Mouse (Mus musculus) cerebellum, postnatal 14 days (tissue): Measurements from ENCODE around the gene Slc11a2.
"Not testable (repeated sequence)": the region's sequence is repeated elsewhere in the genome, so short reads cannot be mapped to it uniquely, and the experiment has no call there.

Experiments
- DNase-seq, 2 experiments: peaks; one replicate each; pipeline ENCODE4 v3.0.0; 2021; ENCODE audit warnings: mixed read lengths in 2 of 2

Gene Slc11a2

GRCm38 (mm10) chr15:100433234-100433633 is 8.4 kb upstream of the Slc11a2 start:
- DNase-seq: no peak

DNA sequence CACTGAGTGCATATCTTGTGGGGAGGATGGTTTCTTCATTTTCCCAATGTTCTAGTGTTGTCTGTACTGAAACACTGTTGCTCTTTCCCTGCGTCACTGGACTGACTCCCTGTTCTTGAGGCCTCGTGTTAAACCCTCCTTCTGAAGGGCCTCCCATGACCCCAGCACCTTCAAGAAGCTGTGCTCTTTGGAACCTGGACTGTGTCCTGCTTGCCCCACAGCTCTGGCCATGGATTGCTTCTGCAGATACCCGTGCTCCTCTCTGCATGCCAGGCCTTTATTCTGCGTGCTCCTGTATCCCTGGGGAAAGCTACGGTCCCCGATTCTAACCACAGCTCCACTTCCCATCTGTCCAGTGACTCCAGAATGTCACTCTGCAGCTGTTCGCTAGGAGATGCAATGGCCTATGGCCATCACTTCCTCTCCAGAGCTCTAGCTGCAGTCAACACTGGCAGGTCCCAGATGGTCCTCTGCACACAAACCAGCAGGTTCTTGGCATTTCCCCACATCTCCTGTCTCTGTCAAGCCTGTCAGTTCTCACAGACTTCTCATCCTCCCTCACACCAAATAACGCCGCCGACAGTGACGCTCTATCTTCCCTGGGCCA is 5.2 kb upstream of the Slc11a2 start:
- DNase-seq: peak; percentile 85 to 89

DNA sequence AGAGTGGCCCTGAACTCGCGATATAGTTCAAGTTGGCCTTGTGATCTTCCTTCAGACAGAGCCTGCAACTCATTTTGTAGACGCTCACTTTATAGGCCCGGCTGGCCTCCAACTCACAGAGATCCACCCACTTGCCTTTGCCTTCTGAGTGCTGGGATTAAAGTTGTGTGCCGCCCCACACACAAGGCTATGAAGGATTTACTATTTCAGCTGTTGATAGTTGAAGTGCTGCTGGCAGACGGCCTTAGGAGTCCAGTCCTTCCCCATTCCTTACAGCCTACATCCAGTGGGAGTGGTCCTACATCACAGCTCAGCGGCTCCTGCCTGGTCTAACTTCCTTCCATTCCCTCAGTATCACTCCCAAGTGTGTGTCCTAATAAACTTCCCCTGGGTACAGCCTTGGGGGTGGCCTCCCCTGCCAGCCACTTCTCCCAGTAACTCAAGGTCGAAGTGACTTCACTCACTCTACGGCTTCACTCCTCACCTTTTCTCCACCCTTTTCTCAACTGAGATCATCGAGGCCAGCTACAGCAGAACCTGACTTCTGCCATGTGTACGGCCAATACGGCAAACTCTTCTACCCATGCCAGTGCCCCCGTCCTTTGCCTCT is 3.5 kb upstream of the Slc11a2 start:
- DNase-seq: no peak

GRCm38 (mm10) chr15:100423916-100424315 is 956 bp downstream of the Slc11a2 start:
- no peak for DNase-seq

DNA sequence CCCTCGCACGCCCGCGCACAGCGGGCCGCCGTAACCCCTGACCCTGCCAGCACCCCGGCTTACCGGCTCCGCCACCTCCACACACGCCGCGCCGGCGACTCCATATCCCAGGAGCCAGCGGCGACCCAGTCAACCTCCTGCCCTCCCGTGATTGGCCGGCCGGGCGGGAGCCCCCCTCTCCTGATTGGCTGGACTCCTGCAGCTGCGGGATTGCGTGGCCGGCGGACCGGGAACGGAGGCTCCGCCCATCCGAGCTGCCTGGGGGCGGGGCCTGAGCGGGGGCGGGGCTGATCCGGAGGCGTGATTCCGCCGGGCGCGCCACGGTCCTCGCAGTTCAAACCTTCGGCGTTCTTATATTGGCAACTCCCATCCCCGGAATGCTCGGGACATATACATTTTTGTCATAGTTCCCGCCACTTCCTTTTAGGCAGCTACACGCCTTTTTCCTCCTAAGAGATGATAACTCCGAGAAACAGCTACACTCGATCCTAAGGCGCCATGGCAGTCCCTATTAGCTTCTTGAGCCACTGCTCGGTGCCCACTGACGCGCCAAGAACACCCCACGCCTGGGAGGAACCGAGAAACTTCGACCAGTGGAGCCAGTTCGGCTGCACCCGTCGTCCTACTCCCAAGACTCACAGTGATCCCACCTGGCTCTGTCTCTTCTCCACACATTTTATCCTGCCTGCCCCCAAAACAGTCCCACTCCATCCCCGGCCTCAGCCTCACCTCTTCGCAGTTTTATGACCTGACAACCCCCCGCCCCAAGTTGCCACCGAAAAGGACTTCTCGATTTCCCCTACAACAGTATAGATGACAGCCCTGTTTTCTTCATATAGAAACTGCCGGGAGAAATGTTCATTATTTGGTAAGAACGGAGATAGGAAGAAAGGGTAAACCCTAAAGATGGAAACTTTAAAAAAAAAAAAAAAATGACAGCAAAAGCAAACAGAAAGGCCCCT is 1.7 kb downstream of the Slc11a2 start:
- DNase-seq: peak; percentile 98

- DNase-seq: peak in 1 of 2 experiments; percentile 43
These were observed 2.4 kb downstream of the Slc11a2 start for GRCm38 (mm10) chr15:100422476-100422875.

- not testable (repeated sequence) for DNase-seq
These were observed 3.1 kb downstream of the Slc11a2 start, which contains the start of gene Gm5475 for GRCm38 (mm10) chr15:100421758-100422197. Gene Gm5475, plus strand, starts transcription at chr15:100422147.

- no peak for DNase-seq
These were observed 3.7 kb downstream of the Slc11a2 start for GRCm38 (mm10) chr15:100421059-100421757.

GRCm38 (mm10) chr15:100419901-100420745 is 4.7 kb downstream of the Slc11a2 start:
- no peak for DNase-seq

DNA sequence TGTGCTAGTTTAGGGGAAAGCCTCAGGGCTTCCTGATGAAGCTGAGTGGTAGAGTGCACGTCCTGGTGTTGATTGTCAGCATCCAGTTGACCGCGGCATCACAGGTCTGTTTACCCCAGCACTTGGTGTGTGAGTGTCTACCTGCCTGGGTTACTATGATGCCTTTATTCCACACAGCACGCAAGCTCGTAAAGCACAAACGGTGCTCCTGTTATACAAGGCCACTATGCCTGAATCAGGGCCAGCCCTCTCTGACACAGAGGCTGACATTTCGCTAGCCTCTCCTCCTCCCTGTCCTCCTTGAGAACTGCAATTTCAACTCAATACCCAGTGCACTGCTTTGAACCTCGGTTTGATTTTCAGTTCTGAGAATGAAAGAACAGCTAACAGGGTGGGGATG is 5.6 kb downstream of the Slc11a2 start:
- no peak for DNase-seq

- DNase-seq: no peak
These were observed 6.9 kb downstream of the Slc11a2 start for GRCm38 (mm10) chr15:100417854-100418450.

GRCm38 (mm10) chr15:100415684-100416083 is 9.2 kb downstream of the Slc11a2 start:
- DNase-seq: peak in 1 of 2 experiments; percentile 26

GRCm38 (mm10) chr15:100414942-100415341 is 9.9 kb downstream of the Slc11a2 start:
- no peak for DNase-seq

GRCm38 (mm10) chr15:100414011-100414410 is 10.9 kb downstream of the Slc11a2 start:
- DNase-seq: no peak

DNA sequence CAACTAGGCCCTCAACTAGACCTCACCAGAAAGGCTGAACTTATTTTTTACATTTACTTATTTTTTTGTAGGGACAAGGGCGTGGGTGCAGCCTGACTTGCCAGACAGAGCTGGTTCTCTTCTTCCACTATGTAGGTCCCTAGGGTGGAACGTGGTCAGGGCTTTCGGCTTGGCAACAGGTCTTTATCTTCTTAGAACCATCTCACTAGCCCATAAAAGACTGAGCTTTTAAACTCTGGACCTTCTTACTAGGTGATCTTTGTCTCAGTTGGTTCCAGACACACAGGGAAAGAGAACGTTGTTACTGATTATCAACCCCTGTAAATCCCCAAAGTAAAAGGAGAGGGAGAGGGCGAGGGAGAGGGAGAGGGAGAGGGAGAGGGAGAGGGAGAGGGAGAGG is 11.6 kb downstream of the Slc11a2 start:
- DNase-seq: no peak

- no peak for DNase-seq
These were observed 13.1 kb downstream of the Slc11a2 start for GRCm38 (mm10) chr15:100411731-100412130.

DNA sequence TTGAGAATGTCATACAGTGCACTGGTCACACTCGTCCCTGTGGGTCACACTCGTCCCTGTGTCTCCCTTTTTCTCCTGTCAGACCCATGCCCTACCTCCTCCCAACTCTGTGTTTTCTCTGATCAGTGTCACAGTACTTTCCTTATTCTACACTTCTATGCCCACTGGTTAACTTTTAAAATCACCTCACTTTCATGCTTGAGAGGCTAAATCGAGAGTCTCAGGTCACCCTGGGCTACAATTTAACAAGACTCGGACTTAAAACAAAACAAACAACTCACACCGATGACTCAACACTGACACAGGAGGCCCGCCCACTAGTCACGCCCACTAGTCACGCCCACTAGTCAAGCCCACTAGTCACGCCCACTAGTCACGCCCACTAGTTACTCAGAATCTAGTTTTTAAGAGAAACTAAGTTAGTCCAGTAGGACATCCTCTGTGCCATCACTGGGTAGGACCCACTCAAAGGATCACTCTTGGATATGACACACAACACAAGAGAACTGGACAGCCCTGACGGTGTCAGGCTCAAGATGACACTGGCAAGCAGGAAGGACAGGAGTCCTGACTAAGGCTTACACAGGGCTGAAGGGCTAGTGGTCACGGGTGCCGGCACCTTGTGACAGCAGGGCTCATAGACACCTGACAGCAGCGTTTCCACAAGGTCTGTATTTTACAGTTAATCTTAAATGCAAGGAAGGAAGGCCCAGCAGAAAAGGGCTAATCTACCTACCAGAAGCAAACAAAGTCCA is 13.8 kb downstream of the Slc11a2 start:
- no peak for DNase-seq

DNA sequence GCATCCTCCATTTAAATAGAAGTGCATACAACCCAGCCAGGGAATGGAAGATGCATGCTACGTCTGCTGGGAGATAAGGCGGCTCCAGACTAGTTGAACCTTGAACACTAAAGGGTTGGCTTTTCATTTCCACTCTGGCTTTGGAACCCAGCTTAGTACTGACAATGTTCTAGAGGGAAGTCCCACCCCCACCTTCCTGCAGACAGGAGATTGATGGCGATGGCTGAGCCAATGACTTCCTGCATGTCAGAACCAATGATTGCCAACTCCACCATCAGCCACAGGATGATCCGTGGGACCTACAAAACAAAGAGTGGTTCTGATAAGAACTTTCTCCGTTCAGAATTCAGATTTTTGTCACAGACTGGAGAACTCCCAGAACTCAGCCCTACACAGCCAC is 18.8 kb downstream of the Slc11a2 start:
- DNase-seq: no peak

DNA sequence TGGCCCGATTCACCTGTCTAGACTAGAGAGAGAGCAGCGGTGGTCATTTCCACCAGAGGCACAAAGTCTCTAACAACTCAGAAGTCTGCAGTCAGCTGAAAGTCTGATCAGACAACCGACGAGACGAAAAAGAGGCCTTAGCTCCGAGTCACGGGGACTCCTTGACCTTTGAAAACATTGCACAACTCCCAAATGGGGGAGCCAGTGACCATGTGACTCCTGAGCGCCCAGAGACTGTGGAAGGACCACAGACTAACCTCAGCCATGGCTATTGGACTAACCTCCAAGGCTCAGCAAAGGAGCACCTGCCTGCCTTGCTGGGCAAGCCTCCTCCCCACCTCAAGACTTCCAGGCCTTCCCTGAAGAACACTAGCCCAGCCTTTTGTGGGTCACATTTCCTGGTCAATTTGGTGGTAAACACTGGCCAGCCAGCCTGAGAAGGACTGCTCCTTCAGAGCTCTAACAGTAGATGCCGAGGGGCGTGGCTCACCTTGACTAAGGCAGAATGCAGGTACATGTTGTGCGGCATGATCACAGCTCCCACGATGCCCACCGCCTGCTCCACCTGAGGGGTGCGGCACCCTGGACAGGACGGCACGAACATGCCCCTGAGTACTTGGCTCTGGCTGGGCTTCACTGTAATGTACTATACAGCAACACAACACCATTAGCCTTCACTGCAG is 21.4 kb downstream of the Slc11a2 start:
- no peak for DNase-seq

DNA sequence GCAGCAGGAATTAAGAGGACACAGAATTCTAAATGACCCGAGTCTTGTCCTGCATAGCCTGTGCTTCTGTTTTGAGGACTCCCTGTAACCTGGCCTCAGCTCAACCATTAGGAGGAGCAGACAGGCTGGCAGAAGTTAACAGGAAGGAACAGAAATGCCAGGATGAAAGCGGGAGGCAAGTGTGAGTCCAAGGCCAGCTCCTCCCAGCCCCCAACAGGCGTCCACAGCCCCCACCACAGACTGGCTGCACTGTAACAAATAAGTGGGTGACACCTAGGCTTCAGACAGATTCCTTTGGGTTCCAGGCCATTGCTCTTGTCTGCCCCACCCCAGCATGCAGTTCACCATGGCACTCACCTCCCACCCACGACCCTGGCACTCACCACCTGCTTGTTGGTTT is 22.1 kb downstream of the Slc11a2 start:
- DNase-seq: no peak
